Mouse (Mus musculus) small intestine, adult 2 months (tissue): Measurements from ENCODE around the gene Rabif. TPM values are rescaled to one million over a fixed set of nuclear protein-coding genes. Genes with fewer than 3 reads are reported as not detected.
"Not testable (repeated sequence)": the region's sequence is repeated elsewhere in the genome, so short reads cannot be mapped to it uniquely, and the experiment has no call there.

Experiments
- H3K27ac ChIP-seq: fragments of 200-500 bp; 2 replicates; pipeline ENCODE4 v1.5.1; 2012; ENCODE audit warnings: low read depth, low read length, control low read depth, inconsistent platforms; ENCODE audit not compliant: insufficient read depth
- H3K27me3 ChIP-seq: fragments of 200-500 bp; 2 replicates; pipeline ENCODE4 v1.6.1; 2012; ENCODE audit warnings: mild to moderate bottlenecking, moderate library complexity, low read length, inconsistent platforms; ENCODE audit not compliant: control insufficient read depth, insufficient read depth
- H3K36me3 ChIP-seq: fragments of 200-500 bp; 2 replicates; pipeline ENCODE4 v1.6.1; 2012; ENCODE audit warnings: mild to moderate bottlenecking, low read length, control low read depth, inconsistent platforms; ENCODE audit not compliant: control insufficient read depth, insufficient read depth
- H3K4me1 ChIP-seq: fragments of 200-500 bp; 2 replicates; pipeline ENCODE4 v1.6.1; 2012; ENCODE audit warnings: low read length, inconsistent platforms, mixed read lengths; ENCODE audit not compliant: control insufficient read depth, insufficient read depth, insufficient read length
- H3K4me3 ChIP-seq: fragments of 200-500 bp; 2 replicates; pipeline ENCODE4 v1.5.1; 2012; ENCODE audit warnings: low read depth, mild to moderate bottlenecking, control low read depth, inconsistent platforms, low read length, moderate library complexity
- CTCF ChIP-seq: fragments of 200-500 bp; IDR thresholded peaks from 2 replicates; pipeline ENCODE4 v1.5.1; 2012; ENCODE audit warnings: low read depth, mild to moderate bottlenecking, control low read depth, inconsistent platforms, low read length, moderate library complexity, mixed read lengths; ENCODE audit not compliant: insufficient replicate concordance, insufficient read length; ENCODE audit errors: extremely low read depth
- POLR2A ChIP-seq: fragments of 200-500 bp; IDR thresholded peaks from 2 replicates; pipeline ENCODE4 v1.6.1; 2012; ENCODE audit warnings: low read depth, mild to moderate bottlenecking, control low read depth, inconsistent platforms, low read length, moderate library complexity
- WGBS: fragments of 180-500 bp; shearing (Covaris S2); methylation state at CpG from one replicate; pipeline ENCODE4 v1.1.7; 2018; 5-methylcytosine and 5-hydroxymethylcytosine counted together
- polyA plus RNA-seq: library from polyadenylated mRNA; depleted of rRNA; stranded (reverse); fragments of >200 nt; gene quantifications from 2 replicates; pipeline ENCODE4 v1.2.3, GENCODE M21; 2012

The Rabif gene
- polyA plus RNA-seq, 1 experiment: 8.5 TPM

DNA sequence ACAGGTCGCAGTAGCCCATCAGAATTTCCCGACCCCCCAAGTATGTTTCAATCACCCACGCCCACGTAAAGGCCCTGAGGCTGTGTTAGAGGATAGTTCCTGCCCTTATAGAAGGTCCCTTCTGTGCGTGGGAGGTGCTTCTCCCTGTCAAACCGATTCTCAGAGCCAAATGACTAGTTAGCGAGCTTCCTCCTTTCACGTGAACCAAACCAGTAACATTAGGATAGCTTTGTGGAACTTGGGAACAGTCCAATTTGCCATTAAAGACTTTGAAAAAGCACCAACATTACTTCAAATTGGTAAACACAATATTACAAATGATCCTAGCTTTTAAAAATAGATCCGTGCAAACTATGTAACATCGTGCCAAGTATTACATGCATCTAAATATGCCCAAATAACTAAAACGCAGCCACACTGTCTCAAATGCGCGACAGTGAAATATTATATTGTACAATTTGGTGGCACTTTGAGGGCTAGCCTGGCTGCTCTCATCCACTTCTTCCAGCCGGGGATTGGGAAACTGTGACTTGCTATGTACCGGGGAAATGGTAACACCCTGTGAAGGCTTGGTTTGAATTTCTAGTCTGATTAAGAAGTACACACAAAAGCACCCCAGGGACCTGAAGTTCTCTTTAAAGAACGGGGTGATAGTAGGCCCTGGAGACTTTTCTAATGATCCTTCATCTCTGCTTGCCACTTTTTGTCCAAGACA lies 19.6 kb downstream of the Rabif start:
- H3K27me3 ChIP-seq: no peaks in the 10 kb centered on the region
- H3K36me3 ChIP-seq: no peaks in the 10 kb centered on the region
- H3K27ac ChIP-seq: no peak overlapping the region
- WGBS: 37% methylated on average over 16 of the region's 16 CpGs
- H3K4me1 ChIP-seq: peaks cover 6% of the 10 kb centered on the region; the same call in 1 of the 2 replicates
- H3K4me3 ChIP-seq: peak overlapping the region; percentile 64
- TF ChIP-seq POLR2A: no peak
- no peak for TF ChIP-seq CTCF

DNA sequence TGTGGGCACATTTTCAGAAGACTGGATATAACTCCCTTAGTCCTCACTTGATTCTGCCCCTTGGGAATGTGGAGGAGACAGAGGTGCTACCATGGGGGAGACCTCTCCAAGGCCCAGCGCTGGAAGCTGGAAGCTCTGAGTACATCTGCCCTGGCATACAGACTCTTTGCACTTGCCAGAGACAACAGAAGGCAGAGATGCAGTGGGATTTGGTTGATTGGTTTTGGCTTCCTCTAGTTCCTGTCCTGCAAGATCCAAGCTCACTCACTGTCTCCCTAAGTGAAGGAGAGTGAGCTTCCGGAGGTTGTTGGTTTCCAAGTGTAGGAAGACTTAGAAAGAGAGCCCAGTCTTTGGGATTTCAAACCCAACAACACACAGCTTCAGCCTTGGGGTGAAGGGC lies 21.4 kb downstream of the Rabif start:
- WGBS: 81% methylated on average over 2 of the region's 2 CpGs
- no peak for TF ChIP-seq POLR2A
- Histone ChIP-seq H3K27ac (no peak overlapping the region), H3K4me3 (no peak overlapping the region), H3K4me1 (peaks cover 12% of the 10 kb centered on the region; the same call in 1 of the 2 replicates), H3K36me3 (no peaks in the 10 kb centered on the region), H3K27me3 (no peaks in the 10 kb centered on the region)

DNA sequence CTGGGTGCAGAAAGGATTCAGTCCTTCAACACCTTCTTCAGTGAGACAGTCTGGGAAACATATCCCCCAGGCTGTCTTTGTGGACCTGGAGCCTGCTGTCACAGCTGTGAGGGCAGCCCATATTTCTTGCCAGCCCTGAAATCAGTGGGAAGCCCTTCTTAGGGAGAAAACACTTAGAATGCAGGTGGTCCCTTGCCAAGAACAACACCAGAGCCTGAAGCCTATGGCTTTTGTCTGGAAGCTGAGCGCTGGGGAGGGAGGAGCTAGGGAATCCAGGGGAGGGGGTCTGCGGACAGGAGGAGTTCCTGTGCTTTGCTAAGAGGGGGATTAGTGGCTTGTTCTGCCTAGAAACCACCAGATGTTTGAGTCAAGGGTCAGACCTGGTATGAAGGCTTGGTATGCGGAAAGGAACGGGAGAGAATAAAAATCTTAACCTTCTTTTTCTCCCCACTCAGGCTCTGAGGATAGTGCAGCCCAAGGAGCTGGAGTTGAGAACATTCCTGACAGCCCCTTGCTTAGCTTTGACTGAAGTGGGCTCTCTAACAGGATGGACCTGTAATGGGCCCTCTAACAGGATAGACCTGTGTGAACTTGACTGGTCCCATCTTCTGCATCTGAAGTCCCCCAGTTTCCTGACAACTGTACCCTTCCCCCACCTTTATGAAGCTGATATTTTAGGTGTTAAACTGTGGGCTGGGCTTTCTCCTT lies 22.2 kb downstream of the Rabif start:
- Histone ChIP-seq H3K27me3 (no peaks in the 10 kb centered on the region), H3K36me3 (no peaks in the 10 kb centered on the region), H3K4me1 (peaks cover 13% of the 10 kb centered on the region; the same call in 1 of the 2 replicates), H3K27ac (no peak overlapping the region), H3K4me3 (no peak overlapping the region)
- no peak for TF ChIP-seq CTCF
- TF ChIP-seq POLR2A: no peak
- 83% methylated on average over 4 of the region's 4 CpGs for WGBS

DNA sequence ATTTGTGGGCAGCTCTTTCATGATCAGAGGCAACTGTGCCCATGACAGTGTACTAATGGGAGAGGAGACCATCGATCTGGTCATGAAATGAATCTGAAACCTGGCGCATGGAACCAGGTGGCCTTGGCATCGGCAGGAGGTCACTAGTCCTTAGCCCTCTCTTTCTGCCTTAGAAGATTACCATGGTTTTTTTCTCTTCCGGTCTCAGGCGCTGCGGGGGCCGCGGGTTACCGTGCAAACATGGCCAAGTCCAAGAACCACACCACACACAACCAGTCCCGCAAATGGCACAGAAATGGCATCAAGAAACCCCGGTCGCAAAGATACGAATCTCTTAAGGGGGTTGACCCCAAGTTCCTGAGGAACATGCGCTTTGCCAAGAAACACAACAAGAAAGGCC lies 23.4 kb downstream of the Rabif start:
- peaks cover 22% of the 10 kb centered on the region; the same call in 1 of the 2 replicates for H3K4me1 ChIP-seq
- 91% methylated on average over 14 of the region's 14 CpGs for WGBS
- H3K36me3 ChIP-seq, H3K4me3 ChIP-seq, H3K27ac ChIP-seq, H3K27me3 ChIP-seq: not testable (repeated sequence)

DNA sequence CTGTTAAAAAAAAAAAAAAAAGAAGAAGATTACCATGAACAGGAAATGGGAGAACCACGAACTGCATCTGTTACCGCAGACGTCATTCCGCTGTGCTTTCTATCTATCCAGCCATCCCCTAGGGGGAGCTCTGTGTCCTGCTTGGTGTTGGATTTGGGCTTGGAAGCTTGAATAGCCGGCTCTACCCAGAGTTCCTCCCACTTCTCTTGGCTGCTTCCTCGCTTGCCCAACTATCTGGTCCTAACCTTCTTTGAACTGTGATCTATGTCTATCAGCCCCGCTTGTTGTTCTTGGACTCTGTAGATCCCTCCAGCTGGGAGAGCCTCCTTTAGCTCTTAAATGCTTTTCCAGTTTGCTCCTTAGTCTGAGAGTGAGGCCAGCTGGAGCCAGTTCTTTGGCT lies 24.2 kb downstream of the Rabif start:
- peaks cover 21% of the 10 kb centered on the region; the same call in 1 of the 2 replicates for H3K4me1 ChIP-seq
- no peaks in the 10 kb centered on the region for H3K36me3 ChIP-seq
- 2% methylated on average over 7 of the region's 7 CpGs for WGBS
- H3K27ac ChIP-seq: no peak overlapping the region
- no peaks in the 10 kb centered on the region for H3K27me3 ChIP-seq
- H3K4me3 ChIP-seq: no peak overlapping the region
- TF ChIP-seq POLR2A: no peak
- TF ChIP-seq CTCF: peak; percentile 85; the same call in 1 of the 2 replicates

DNA sequence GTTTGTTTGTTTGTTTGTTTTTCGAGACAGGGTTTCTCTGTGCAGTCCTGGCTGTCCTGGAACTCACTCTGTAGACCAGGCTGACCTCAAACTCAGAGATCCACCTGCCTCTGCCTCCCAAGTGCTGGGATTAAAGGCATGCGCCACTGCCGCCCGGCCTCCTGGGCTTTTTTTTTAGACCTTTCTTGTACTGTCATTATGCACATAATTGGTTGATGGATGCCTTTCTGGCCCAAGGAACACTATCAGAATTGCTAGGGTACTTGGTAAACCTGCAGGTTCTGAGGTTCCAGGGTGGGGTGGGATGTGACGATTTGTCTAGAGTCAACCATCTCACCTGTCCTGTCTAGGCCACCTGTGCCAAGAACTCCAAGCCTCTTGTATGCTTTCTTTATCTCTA lies 24.8 kb downstream of the Rabif start:
- H3K4me3 ChIP-seq, H3K27ac ChIP-seq: not testable (repeated sequence)
- H3K4me1 ChIP-seq: peaks cover 26% of the 10 kb centered on the region; the same call in 1 of the 2 replicates

DNA sequence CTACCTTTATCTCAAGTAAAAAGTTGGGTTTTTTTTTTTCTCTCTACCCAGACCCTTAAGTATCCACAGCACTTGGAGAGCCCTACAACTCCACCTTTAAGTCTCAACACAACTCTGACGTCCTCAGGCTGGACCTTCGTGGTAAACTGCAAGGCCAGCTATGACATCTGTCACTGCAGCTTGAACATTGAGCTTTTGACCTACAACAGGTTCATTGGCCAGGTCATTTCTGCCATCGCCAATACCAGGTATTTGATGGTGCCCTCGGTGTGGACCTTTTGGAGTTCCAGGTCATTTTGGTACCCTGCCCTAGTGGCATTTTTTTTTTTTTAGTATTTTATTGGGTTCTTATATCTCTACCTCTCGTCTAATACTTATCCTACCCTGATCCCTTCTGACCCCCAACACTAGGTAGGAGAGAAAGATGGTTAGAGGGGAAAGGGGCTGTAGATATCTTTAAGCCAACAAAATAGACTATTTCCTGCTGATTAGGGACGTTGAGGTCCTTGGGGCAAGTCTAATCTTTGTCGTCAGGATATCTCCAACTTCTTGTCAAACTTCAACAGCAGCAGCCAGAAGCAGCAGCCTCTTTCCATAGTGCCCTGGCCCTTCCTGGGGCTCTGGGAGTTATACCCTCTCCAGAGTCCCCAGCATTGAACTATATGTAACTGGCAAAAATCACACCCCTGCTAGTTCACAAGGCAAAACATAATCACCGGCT lies 25.7 kb downstream of the Rabif start:
- no peak overlapping the region for H3K4me3 ChIP-seq
- no peak for TF ChIP-seq CTCF
- TF ChIP-seq POLR2A: no peak
- 48% methylated on average over 8 of the region's 8 CpGs for WGBS
- no peaks in the 10 kb centered on the region for H3K27me3 ChIP-seq
- no peaks in the 10 kb centered on the region for H3K36me3 ChIP-seq
- peak overlapping the region; percentile 92 for H3K27ac ChIP-seq
- H3K4me1 ChIP-seq: peaks cover 27% of the 10 kb centered on the region; the same call in 1 of the 2 replicates

More for the DNA sequence above, 24.8 kb downstream of the Rabif start:
- H3K27me3 ChIP-seq, H3K36me3 ChIP-seq: not testable (repeated sequence)
- WGBS: 83% methylated on average over 5 of the region's 5 CpGs
